Mouse (Mus musculus) erythroblast, embryonic 14.5 days (primary cell): ENCODE measurements around the gene Utrn.

Source experiments
- GATA1 ChIP-seq: IDR thresholded peaks from 2 replicates; pipeline ENCODE4 v1.6.1; 2012; ENCODE audit warnings: low read length, inconsistent platforms, mixed read lengths
- TAL1 ChIP-seq: IDR thresholded peaks from 3 replicates; pipeline ENCODE4 v1.6.1; 2012; ENCODE audit warnings: low read length, inconsistent platforms, mixed read lengths

DNA sequence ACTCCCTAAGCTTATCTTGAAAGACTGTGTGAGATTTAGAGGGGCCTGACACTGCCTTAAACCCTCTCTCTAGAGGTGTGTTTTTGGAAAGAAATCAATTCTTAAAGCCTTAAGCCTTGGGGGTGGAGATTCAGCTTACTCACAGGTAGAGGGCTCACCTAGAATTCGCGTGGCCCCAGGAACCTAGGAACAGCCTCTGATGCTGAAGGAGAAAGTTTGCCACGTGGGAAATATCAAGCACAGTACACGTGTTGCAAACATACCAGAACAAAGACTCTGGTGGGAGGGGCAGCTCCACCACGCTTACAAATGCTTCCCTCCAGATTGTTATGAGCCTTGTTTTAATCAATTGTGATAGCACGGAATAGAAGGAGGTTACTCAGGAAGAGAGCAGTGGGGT is 96.0 kb downstream of the Utrn start:
- TF ChIP-seq GATA1: no peak
- no peak for TF ChIP-seq TAL1
